Mouse (Mus musculus): Measurements from ENCODE around the gene Cfap65. TPM values are rescaled to one million over a fixed set of nuclear protein-coding genes. Genes with fewer than 3 reads are reported as not detected.

Gene Cfap65
- total RNA-seq, 2 experiments from 2014 or later, result not detected

- no peak for DNase-seq
- intact Hi-C loops (cut with DNase I; ENCODE audit: low total_unique reads), result no loop called here
Measured at GRCm38 (mm10) chr1:74885369-74886042, 49.9 kb downstream of the Cfap65 start, which contains the start of gene Fev. Gene Fev, minus strand, starts transcription at chr1:74885419.

GRCm38 (mm10) chr1:74884196-74885141 is 50.9 kb downstream of the Cfap65 start:
- no peak for DNase-seq
- intact Hi-C loops (cut with DNase I; ENCODE audit: low total_unique reads), result no loop called here

GRCm38 (mm10) chr1:74883441-74883840 is 52.0 kb downstream of the Cfap65 start:
- no peak for DNase-seq
- intact Hi-C loops (cut with DNase I; ENCODE audit: low total_unique reads), result no loop called here

- intact Hi-C loops (cut with DNase I; ENCODE audit: low total_unique reads), result no loop called here
- no peak for DNase-seq
Measured at GRCm38 (mm10) chr1:74882828-74883227, 52.6 kb downstream of the Cfap65 start.

GRCm38 (mm10) chr1:74882055-74882734 is 53.2 kb downstream of the Cfap65 start:
- no peak for DNase-seq
- intact Hi-C loops (cut with DNase I; ENCODE audit: low total_unique reads), result no loop called here

- DNase-seq, result peak; percentile 63
- intact Hi-C loops (cut with DNase I; ENCODE audit: low total_unique reads), result no loop called here
Measured at GRCm38 (mm10) chr1:74880785-74881360, 54.5 kb downstream of the Cfap65 start.

GRCm38 (mm10) chr1:74877199-74877598 is 58.2 kb downstream of the Cfap65 start:
- intact Hi-C loops (cut with DNase I; ENCODE audit: low total_unique reads), result no loop called here
- DNase-seq, result no peak

- intact Hi-C loops (cut with DNase I; ENCODE audit: low total_unique reads), result no loop called here
- no peak for DNase-seq
Measured at GRCm38 (mm10) chr1:74872218-74872617, 63.2 kb downstream of the Cfap65 start.

- intact Hi-C loops (cut with DNase I; ENCODE audit: low total_unique reads), result no loop called here
- no peak for DNase-seq
Measured at GRCm38 (mm10) chr1:74861783-74862182, 73.6 kb downstream of the Cfap65 start.

GRCm38 (mm10) chr1:74859223-74859984 is 76.0 kb downstream of the Cfap65 start:
- intact Hi-C loops (cut with DNase I; ENCODE audit: low total_unique reads), result no loop called here
- DNase-seq, result no peak

GRCm38 (mm10) chr1:74858805-74859204 is 76.6 kb downstream of the Cfap65 start:
- intact Hi-C loops (cut with DNase I; ENCODE audit: low total_unique reads), result no loop called here
- no peak for DNase-seq

- intact Hi-C loops (cut with DNase I; ENCODE audit: low total_unique reads), result no loop called here
- peak; percentile 72 for DNase-seq
Measured at GRCm38 (mm10) chr1:74858171-74858719, 77.2 kb downstream of the Cfap65 start.

GRCm38 (mm10) chr1:74857677-74858076 is 77.7 kb downstream of the Cfap65 start:
- DNase-seq, result no peak
- intact Hi-C loops (cut with DNase I; ENCODE audit: low total_unique reads), result no loop called here

GRCm38 (mm10) chr1:74857201-74857600 is 78.2 kb downstream of the Cfap65 start:
- DNase-seq, result no peak
- intact Hi-C loops (cut with DNase I; ENCODE audit: low total_unique reads), result no loop called here

GRCm38 (mm10) chr1:74856791-74857190 is 78.6 kb downstream of the Cfap65 start:
- DNase-seq, result no peak
- intact Hi-C loops (cut with DNase I; ENCODE audit: low total_unique reads), result no loop called here

GRCm38 (mm10) chr1:74856439-74856720 is 79.0 kb downstream of the Cfap65 start:
- DNase-seq, result no peak
- intact Hi-C loops (cut with DNase I; ENCODE audit: low total_unique reads), result no loop called here

GRCm38 (mm10) chr1:74855651-74856438 is 79.6 kb downstream of the Cfap65 start:
- intact Hi-C loops (cut with DNase I; ENCODE audit: low total_unique reads), result no loop called here
- DNase-seq, result no peak

GRCm38 (mm10) chr1:74855156-74855555 is 80.2 kb downstream of the Cfap65 start:
- intact Hi-C loops (cut with DNase I; ENCODE audit: low total_unique reads), result no loop called here
- DNase-seq, result no peak
